Mouse (Mus musculus) ES-Bruce4 (cell line): ENCODE measurements around the gene Stkld1.
"Not testable (repeated sequence)": the region's sequence is repeated elsewhere in the genome, so short reads cannot be mapped to it uniquely, and the experiment has no call there.

ENCODE experiments used
- CTCF ChIP-seq: IDR thresholded peaks from one replicate; pipeline ENCODE4 v1.8.1; 2011; ENCODE audit warnings: low read depth, low read length
- EP300 ChIP-seq: IDR thresholded peaks from 2 replicates; pipeline ENCODE4 v1.6.1; 2011; ENCODE audit warnings: low read depth, low read length; ENCODE audit not compliant: insufficient read depth
- POLR2A ChIP-seq: IDR thresholded peaks from one replicate; pipeline ENCODE4 v1.8.1; 2011; ENCODE audit warnings: low read length; ENCODE audit not compliant: insufficient read depth

DNA sequence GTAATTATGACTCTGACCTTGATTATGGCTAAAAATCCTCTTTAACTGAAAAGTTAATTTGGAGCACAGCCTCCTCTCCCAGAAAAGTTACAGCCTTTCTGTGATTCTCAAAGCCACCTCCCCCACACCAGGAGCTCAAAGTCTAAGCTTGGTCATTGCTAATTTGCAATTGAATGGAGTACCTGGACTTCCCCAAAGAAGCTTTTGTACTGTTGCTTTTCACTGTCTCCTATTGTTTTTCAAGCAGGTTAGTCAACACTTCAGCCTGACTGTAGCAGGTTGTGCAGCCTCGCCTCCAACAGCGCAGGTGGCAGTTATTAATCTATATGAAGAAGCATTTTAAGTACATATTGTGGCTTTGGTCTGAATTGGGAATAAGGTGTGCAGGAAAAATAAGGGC lies 48.3 kb upstream of the Stkld1 start:
- TF ChIP-seq CTCF, POLR2A, EP300: not testable (repeated sequence)
